Mouse (Mus musculus) MEL (cell line): ENCODE data around the gene Rai2. TPM values are rescaled to one million over a fixed set of nuclear protein-coding genes. Genes with fewer than 3 reads are reported as not detected.

ENCODE experiments used
- DNase-seq: peaks from one replicate; pipeline ENCODE4 v3.0.0; 2011; ENCODE audit warnings: low read depth, low spot score
- H3K27ac ChIP-seq: 2 replicates; pipeline ENCODE4 v1.5.1; 2012; ENCODE audit warnings: low read depth, mild to moderate bottlenecking, control low read depth, low read length, moderate library complexity; ENCODE audit not compliant: control insufficient read depth
- H3K27me3 ChIP-seq, 2 experiments: fragments of 150-350 bp in 1 of 2; sonication (generic) in 1 of 2; 2 replicates each; pipeline ENCODE4 v1.6.1; 2012; ENCODE audit warnings: low read length in 2 of 2, mild to moderate bottlenecking in 2 of 2, improper control_type of control experiment in 1 of 2, moderate library complexity in 1 of 2; ENCODE audit not compliant: insufficient read depth in 2 of 2, control insufficient read depth in 1 of 2
- H3K36me3 ChIP-seq, 2 experiments: 2 replicates each; pipeline ENCODE4 v1.6.1; 2012 to 2014; ENCODE audit warnings: low read length in 2 of 2, improper control_type of control experiment in 1 of 2, inconsistent platforms in 1 of 2, mild to moderate bottlenecking in 1 of 2; ENCODE audit not compliant: insufficient read depth in 2 of 2, control insufficient read depth in 1 of 2
- H3K4me1 ChIP-seq, 2 experiments: fragments of 150-350 bp in 1 of 2; sonication (generic) in 1 of 2; 2 replicates each; pipeline ENCODE4 v1.6.1; 2012; ENCODE audit warnings: low read length in 2 of 2, improper control_type of control experiment in 1 of 2, mild to moderate bottlenecking in 1 of 2; ENCODE audit not compliant: insufficient read depth in 2 of 2, control insufficient read depth in 1 of 2
- H3K4me3 ChIP-seq, 2 experiments: fragments of 150-350 bp in 1 of 2; sonication (generic) in 1 of 2; 2 replicates each; pipeline ENCODE4 v1.5.1; 2012; ENCODE audit warnings: low read depth in 2 of 2, low read length in 2 of 2, mild to moderate bottlenecking in 2 of 2, moderate library complexity in 2 of 2, control low read depth in 1 of 2, improper control_type of control experiment in 1 of 2; ENCODE audit not compliant: control insufficient read depth in 1 of 2, insufficient read depth in 1 of 2
- H3K79me2 ChIP-seq: 2 replicates; pipeline ENCODE4 v1.6.1; 2012; ENCODE audit warnings: mild to moderate bottlenecking, low read length, moderate library complexity; ENCODE audit not compliant: control insufficient read depth, poor library complexity, insufficient read depth
- H3K9ac ChIP-seq: 2 replicates; pipeline ENCODE4 v1.6.1; 2012; ENCODE audit warnings: low read depth, mild to moderate bottlenecking, control low read depth, low read length, moderate library complexity; ENCODE audit not compliant: control insufficient read depth, poor library complexity, severe bottlenecking
- H3K9me3 ChIP-seq: fragments of 150-350 bp; sonication (generic); replicated peaks from 2 replicates; pipeline ENCODE4 v1.6.1; 2012; ENCODE audit warnings: mild to moderate bottlenecking, low read length, improper control_type of control experiment, moderate library complexity; ENCODE audit not compliant: insufficient read depth
- CTCF ChIP-seq, 3 experiments: IDR thresholded peaks in 2 of 3; conservative IDR thresholded peaks in 1 of 3; 2 replicates each; pipeline ENCODE4 v1.5.1; 2011 to 2012; ENCODE audit warnings: low read length in 3 of 3, low read depth in 2 of 3, mild to moderate bottlenecking in 2 of 3, improper control_type of control experiment in 1 of 3, inconsistent platforms in 1 of 3, mixed read lengths in 1 of 3, moderate library complexity in 1 of 3; ENCODE audit not compliant: control insufficient read depth in 1 of 3, insufficient read depth in 1 of 3, poor library complexity in 1 of 3, severe bottlenecking in 1 of 3
- EP300 ChIP-seq, 2 experiments: IDR thresholded peaks; 2 replicates each; pipeline ENCODE4 v1.6.1; 2011; ENCODE audit warnings: improper control_type of control experiment in 2 of 2, low read length in 2 of 2, low read depth in 1 of 2, mild to moderate bottlenecking in 1 of 2
- GABPA ChIP-seq: IDR thresholded peaks from 2 replicates; pipeline ENCODE4 v1.6.1; 2012; ENCODE audit warnings: low read depth, mild to moderate bottlenecking, inconsistent platforms, low read length, improper control_type of control experiment, moderate library complexity
- MAFK ChIP-seq: IDR thresholded peaks from 2 replicates; pipeline ENCODE4 v1.6.1; 2011; ENCODE audit warnings: low read depth, mild to moderate bottlenecking, low read length, improper control_type of control experiment, borderline replicate concordance
- MAZ ChIP-seq: IDR thresholded peaks from 2 replicates; pipeline ENCODE4 v1.6.1; 2012; ENCODE audit warnings: low read depth, mild to moderate bottlenecking, inconsistent platforms, low read length, improper control_type of control experiment
- POLR2AphosphoS2 ChIP-seq: IDR thresholded peaks from 2 replicates; pipeline ENCODE4 v1.6.1; 2011; ENCODE audit warnings: low read length, improper control_type of control experiment
- RAD21 ChIP-seq: IDR thresholded peaks from 2 replicates; pipeline ENCODE4 v1.6.1; 2011; ENCODE audit warnings: mild to moderate bottlenecking, low read depth, low read length, improper control_type of control experiment
- SMC3 ChIP-seq: IDR thresholded peaks from 2 replicates; pipeline ENCODE4 v1.6.1; 2011; ENCODE audit warnings: low read depth, low read length, improper control_type of control experiment
- TAL1 ChIP-seq: IDR thresholded peaks from 2 replicates; pipeline ENCODE4 v1.6.1; 2012; ENCODE audit warnings: mild to moderate bottlenecking, inconsistent platforms, low read length, moderate library complexity, mixed read lengths
- TBP ChIP-seq: IDR thresholded peaks from 2 replicates; pipeline ENCODE4 v1.8.0; 2011; ENCODE audit warnings: low read depth, low read length, improper control_type of control experiment
- ZC3H11A ChIP-seq: IDR thresholded peaks from 2 replicates; pipeline ENCODE4 v1.6.1; 2012; ENCODE audit warnings: low read depth, mild to moderate bottlenecking, inconsistent platforms, low read length, improper control_type of control experiment
- ZKSCAN1 ChIP-seq: IDR thresholded peaks from 2 replicates; pipeline ENCODE4 v1.6.1; 2012; ENCODE audit warnings: low read depth, mild to moderate bottlenecking, inconsistent platforms, low read length, improper control_type of control experiment, moderate library complexity
- polyA plus RNA-seq, 2 experiments: library from polyadenylated mRNA; stranded (reverse) in 1 of 2; unstranded in 1 of 2; fragments of >175 nt in 1 of 2; fragments of >200 nt in 1 of 2; gene quantifications; 2 replicates each; pipeline versions ENCODE4 v1.2.1 to v1.2.4; 2012; ENCODE audit warnings: low replicate concordance in 2 of 2, low read depth in 1 of 2; ENCODE audit not compliant: insufficient read length in 2 of 2, insufficient read depth in 1 of 2, missing spikeins in 1 of 2
- total RNA-seq: library from RNA; depleted of rRNA; stranded (reverse); fragments of 300-350 nt; gene quantifications from 2 replicates; pipeline ENCODE4 v1.2.3, GENCODE M21; 2012

Rai2 gene
- total and polyA plus RNA-seq, 3 experiments: not detected

DNA sequence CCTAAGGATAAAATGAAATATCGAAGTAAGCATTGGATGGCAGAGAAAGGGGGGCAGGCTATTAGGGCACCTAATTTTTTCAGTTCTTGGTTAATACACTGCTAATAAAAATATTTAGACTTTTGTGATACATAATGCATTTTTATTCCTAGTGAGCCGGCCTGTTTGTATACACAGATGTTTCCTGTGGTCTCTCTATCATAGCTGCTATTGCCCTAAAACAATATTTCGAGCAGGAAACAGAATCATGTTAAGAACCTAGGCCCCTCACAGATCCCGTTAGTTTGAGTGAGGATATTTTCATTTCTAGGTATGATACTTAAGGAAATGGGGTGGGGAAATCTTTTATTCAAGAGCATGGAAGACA lies 17.4 kb downstream of the Rai2 start:
- no peak for DNase-seq
- no peaks in the 10 kb centered on the region for H3K4me1 ChIP-seq
- no peak for TF ChIP-seq EP300 (IDR thresholded peaks at IDR 0.05; ENCODE audit: low read depth in 1 of 2, low read length in 2 of 2)
- TF ChIP-seq TBP: no peak
- no peak for TF ChIP-seq POLR2AphosphoS2
- TF ChIP-seq MAZ: no peak
- TF ChIP-seq ZC3H11A: no peak
- no peak for TF ChIP-seq GABPA
- TF ChIP-seq ZKSCAN1: no peak
- no peak for TF ChIP-seq TAL1
- H3K27me3 ChIP-seq: no peaks in the 10 kb centered on the region
- no peaks in the 10 kb centered on the region for H3K9me3 ChIP-seq
- no peak overlapping the region for H3K9ac ChIP-seq
- no peaks in the 10 kb centered on the region for H3K36me3 ChIP-seq
- no peak overlapping the region for H3K27ac ChIP-seq
- no peak overlapping the region for H3K4me3 ChIP-seq
- H3K79me2 ChIP-seq: no peaks in the 10 kb centered on the region

DNA sequence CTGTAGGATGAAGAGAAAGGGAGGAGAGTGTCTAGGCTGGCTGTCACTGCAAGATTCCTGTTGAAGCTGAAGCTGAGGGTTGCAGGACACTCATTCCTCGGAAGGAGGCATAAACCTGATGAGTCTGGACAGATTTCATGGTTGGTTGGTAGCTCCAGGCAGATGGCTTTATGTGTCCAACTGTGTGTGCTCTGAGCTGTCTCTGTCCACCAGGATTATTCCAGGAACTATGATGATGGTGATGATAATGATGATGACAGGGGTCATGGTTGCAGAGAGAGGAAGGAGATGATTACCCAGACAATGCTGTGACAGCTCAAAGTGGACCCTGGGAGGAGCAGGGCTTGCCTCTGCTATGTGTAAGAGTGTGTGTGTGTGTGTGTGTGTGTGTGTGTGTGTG lies 22.5 kb downstream of the Rai2 start:
- no peak overlapping the region for H3K27ac ChIP-seq
- H3K79me2 ChIP-seq: no peaks in the 10 kb centered on the region
- no peak overlapping the region for H3K9ac ChIP-seq
- DNase-seq: no peak
- no peak overlapping the region for H3K4me3 ChIP-seq
- TF ChIP-seq SMC3 (no peak), RAD21 (no peak), MAFK (no peak), TBP (no peak)
- H3K4me1 ChIP-seq: no peaks in the 10 kb centered on the region
- no peaks in the 10 kb centered on the region for H3K9me3 ChIP-seq
- no peaks in the 10 kb centered on the region for H3K36me3 ChIP-seq
- no peaks in the 10 kb centered on the region for H3K27me3 ChIP-seq

DNA sequence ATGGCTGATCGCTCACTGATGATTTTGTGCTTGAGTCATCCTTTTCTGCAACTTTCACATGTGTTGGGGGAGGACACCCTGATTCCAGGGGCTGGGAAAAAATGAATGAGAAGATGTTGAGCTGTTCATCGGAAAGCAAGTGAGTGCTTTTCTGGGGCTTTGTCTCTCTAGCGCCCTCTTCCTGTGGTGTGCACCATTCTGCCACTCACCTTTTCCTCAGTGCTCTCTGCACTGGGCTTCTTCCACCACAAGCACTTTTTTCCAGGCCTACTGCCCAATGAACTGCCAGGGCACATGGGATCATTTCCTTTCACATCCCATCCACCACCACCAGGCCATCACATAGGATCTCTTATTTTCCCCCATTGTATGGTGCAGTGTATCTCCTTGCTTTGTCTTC lies 26.2 kb downstream of the Rai2 start:
- Histone ChIP-seq H3K36me3 (no peaks in the 10 kb centered on the region), H3K79me2 (no peaks in the 10 kb centered on the region), H3K4me1 (no peaks in the 10 kb centered on the region), H3K4me3 (no peak overlapping the region), H3K9me3 (no peaks in the 10 kb centered on the region), H3K27ac (no peak overlapping the region), H3K9ac (no peak overlapping the region), H3K27me3 (no peaks in the 10 kb centered on the region)
- TF ChIP-seq TAL1 (no peak), CTCF (IDR thresholded peaks at IDR 0.05 in 2 of 3, conservative IDR thresholded peaks at IDR 0.05 in 1 of 3; ENCODE audit: control insufficient read depth in 1 of 3, insufficient read depth in 1 of 3, low read depth in 2 of 3, low read length in 3 of 3, poor library complexity in 1 of 3, severe bottlenecking in 1 of 3) (peak in 2 of 3 experiments; percentile 8 to 15; a peak in 2 of 6 replicates)
- no peak for DNase-seq
